Mouse (Mus musculus) regulatory T cell (primary cell): ENCODE results near the gene Fbxo47.

Experiments used
- in situ Hi-C: fragments of 300-600 bp; cut with MboI, MseI; formaldehyde crosslinking; loops from one replicate; pipeline ENCODE4 v1.15.1; 2025; ENCODE audit warnings: high pct_unique_total_duplicates

The Fbxo47 gene

DNA sequence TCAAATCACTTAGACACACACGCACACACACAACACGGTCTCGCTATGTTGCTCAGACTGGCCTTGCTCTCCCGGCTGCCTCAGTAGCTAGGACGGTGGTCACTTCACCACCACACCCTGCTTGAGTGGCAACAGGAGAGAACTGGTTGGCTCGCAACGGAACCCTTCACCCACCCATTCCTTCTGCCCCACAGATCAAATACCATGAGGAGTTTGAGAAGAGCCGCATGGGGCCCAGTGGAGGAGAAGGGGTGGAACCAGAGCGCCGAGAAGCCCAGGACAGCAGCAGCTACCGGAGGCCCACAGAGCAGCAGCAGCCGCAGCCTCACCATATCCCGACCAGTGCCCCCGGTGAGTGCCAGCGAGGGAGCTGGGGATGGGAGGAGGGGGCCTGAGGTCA is 50.6 kb downstream of the Fbxo47 start:
- in situ Hi-C loops = no loop called here

DNA sequence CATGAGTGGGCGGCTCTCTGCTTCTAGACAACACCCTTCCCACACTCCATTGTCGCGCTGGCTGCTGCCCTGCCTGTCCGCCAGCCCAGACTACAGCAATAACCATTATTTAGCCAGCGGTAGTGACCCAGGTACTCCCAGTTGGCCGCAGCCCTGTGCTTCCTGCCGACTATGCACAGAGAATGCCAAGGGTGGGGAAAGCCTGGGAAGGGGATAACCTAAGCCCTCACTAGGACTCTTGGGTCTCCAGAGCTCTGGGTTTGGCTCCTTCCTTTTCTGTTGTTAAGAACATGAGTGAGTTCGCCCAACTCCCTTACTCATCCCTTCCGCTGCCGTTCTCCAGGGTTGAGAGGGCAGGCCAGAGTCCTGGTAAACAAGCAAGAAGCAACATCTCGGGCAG is 52.0 kb downstream of the Fbxo47 start:
- in situ Hi-C loops = no loop called here

DNA sequence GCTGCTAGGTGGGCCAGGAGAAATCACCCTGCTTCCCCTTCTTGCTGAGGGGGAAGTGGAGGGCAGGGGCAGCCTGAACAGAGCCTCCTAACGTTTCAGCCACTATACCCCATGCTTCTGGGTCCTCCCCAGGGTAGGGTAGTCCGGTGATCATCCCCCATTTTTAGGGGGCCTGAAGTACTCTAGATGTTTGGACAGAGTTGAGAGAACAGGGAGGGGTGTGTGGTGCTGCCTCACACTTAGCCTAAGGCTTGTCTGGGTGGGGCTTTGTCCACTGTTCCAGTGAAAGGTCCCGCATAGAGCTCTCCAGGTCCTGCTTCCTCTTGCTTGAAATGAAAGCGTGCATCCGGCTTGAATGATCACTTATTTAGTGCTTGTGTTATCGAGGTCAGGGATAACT is 53.5 kb downstream of the Fbxo47 start:
- in situ Hi-C loops = no loop called here

DNA sequence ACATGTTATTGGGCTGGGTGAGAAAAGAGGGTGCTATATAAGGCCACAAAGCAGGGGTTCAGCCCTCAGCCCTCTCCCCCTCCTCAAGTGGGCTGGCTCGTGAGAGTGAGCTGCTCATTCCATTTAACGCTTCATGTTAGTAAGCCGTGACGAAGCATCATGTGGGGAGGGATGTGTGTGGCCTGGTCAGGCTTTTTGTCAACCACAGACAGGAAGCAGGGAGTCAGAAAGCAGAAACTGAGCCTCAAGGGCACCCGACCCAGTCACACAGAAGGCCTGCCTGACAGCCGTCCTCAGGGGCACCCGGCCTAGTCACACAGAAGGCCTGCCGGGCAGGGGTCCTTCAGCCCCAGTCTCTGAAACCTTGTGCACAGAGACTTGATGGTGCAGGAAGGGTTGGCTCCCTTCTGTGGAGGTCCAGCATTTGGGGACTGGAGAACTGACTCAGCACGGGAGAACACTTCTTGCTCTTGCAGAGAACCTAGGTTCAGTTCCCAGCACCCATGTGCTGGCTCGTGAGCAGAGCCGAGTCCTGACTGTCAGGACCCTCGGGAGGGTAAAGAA is 54.0 kb downstream of the Fbxo47 start:
- in situ Hi-C loops = no loop called here

DNA sequence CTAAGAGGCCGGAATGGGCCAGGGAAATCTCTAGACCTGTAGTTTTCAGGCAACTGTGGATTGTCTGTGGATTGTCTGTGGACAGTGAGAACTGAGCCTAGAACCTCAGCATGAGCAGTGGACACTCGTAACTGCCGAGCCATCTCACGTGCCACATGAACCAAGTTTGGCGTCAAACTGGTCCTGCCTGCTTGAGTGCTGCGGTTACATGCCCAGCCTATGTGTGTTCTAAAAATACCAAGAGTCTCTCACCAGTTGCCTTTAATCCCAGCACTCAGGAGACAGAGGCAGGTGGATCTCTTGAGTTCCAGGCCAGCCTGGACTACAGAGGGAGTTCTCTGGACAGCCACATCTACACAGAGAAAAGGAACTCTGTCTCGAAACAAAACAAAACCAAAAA is 54.6 kb downstream of the Fbxo47 start:
- in situ Hi-C loops = no loop called here

DNA sequence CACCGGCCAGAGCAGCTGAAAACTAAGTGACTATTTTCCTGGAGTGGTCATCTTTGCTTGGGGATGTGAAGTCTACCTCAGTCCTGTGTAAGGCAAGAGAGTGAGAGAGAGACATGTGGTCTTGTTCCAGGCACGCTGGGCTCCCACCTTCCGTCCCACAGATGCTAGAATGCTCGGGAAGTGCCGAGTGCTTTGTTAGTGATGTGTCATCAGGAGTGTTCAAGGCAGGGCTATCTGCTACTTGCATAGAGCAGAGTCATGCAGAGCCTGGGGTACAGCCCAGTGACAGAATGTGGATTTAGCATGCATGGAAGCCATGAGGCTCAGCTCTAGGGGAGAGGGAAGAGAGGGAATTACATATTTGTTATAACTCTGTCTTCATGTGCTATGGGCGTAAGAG is 56.3 kb downstream of the Fbxo47 start:
- in situ Hi-C loops = no loop called here

DNA sequence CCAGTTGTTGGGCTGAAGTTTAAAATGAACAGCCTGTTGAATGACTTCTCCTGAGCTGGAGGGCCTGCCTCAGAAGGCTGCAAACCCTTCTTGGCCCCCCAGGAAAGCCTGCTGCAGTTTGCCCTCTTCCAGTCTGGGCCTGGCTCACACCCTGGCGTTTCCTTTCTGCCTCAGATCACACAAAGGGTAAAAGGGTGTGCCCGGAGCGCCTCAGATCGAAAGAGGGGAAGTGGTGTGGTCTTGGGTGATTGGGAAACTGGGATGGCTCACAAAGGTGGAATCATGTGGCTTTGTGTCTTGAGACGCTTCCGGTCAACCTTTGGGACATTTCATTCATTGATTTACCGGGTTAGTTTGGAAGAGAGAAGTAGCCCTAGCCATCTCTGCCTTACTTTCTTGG is 57.5 kb downstream of the Fbxo47 start:
- in situ Hi-C loops = no loop called here

DNA sequence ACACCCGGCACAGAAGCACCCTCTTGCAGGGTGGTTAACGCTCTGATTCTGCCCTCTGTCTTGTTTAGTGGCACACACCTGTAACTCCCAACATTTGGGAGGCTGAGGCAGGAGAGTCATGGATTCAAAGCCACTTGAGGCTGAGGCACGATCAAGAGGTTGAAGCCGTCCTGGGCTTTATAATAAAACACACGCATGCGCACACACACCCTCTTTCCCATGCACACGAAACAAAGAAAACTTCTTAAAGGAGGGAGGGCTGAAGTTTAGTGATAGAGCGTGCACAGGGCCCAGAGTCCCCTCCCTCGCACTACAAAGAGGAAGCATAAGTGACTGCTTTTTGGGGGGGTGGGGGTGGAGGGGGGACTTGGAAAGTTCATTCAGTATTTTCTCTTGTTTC is 58.0 kb downstream of the Fbxo47 start:
- in situ Hi-C loops = no loop called here

DNA sequence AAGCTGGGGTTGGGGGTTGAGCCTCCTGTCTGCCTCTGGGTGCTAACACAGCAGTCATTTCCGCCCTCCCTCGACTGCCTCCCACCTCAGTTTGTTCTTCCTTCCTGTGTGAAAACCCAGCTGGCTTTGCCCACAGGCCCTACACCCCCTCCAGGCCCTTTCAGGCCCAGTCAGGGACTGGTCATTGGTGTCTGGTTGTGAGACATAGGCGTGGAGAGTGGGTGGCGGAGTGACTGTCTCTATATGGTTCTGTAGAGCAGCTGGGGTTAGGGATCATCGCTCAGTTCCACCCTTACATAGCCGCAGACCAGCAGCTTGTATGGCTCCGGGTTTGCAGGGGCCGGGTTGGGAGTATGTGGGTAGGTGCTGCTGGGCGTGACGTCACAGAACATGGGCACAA is 58.7 kb downstream of the Fbxo47 start:
- in situ Hi-C loops = no loop called here

DNA sequence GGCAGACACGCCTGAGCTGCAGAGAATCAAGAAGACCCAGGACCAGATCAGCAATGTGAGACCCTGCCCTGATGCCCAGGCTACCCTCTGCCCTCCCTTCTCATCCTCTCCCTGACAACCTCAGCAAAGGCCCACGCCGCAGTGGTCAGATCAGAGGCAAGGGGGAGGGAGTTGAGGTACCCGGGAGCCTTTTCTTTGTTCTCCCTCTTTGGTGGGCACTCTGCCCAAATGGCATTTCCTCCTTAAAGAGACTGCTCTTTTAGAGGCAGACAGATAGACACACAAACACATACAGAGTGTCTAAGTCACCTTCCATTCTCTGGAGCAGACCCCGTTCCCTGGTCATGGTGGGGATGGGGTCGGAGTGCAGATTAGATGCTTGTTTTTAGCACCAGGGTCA is 59.1 kb downstream of the Fbxo47 start:
- in situ Hi-C loops = no loop called here

DNA sequence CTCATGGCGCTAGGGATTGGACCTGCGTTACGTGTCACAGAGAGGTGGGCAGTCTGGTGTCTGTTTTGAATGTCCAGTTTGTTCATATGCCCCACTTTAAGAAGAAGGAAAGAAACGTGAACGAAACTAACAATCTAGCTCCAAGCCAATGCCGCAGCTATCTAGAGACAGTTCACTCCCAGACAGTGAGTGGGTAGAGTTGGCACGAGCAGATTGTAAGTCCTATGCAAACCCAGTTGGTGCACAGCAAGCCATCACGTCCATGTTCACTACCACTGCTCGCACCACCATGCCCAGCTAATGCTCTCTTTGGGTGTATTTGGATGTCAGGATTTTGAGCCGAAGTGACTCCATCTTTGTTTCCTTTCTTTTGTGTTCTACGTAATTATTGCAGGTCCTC is 59.8 kb downstream of the Fbxo47 start:
- in situ Hi-C loops = no loop called here

DNA sequence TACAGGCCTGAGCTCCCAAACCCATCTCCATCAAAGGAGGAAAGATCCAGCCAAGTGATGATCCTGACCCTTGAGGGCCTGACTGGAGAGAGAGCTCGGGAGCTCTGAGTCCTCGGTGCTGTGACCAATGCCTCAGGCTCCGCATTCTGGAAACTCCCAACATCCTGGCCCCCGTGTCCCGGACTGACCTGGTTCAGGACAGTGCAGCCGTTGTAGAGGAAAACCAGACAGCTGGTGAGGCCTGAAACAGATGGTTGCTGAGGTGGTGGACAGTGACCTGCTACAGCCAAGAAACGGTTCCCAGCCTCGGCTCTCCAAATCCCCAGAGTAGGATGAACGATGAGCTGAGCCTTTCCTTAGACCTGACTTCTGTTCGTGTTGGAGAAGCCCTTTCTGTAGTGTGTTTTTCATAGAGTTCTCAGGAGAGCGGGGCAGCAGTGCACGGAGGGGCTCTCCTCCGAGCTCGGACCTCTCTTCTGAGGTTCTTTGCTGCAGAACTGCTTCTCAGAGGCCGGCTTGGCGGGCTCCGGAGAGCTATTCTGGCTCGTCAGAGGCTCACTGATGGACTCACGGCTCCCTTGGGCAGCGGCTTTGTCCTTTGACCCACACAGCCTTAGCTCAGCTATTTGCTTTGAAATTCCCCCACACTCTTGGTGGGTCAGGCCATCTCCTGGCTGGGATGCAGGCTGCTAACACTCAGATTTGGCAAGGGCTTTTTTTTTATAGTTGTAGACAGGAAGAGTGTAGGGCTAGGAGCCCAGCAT is 60.9 kb downstream of the Fbxo47 start:
- in situ Hi-C loops = no loop called here

DNA sequence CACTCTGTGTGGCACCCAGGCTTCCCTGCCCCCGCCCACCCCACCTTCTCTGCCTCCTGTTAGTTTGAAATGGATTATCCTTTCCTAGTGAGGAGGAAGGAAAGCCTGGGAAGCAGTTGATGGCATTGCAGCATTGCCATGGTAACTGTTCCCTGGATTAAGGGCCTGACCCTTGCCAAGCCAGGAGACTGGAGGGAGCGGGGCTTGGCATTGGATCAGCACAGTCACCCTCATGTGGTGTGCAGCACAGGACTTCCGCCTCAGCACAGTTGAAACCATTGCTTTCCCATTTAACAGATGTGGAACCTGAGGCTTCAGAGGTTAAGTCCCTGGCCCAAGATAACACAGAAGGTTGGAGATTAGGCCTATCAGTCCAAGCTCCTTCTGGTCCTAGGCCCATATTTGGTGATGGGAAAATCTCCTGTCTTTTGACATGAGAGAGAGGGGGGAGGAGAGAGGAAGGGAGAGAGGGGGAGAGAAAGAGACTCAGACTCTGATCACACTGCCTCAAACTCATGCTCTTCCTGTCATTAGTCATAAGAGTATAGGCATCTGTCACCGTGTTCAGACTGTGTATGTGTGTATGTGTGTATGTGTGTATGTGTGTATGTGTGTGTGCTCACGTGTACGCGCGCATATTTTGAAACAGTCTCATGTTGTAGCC is 62.4 kb downstream of the Fbxo47 start:
- in situ Hi-C loops = no loop called here

DNA sequence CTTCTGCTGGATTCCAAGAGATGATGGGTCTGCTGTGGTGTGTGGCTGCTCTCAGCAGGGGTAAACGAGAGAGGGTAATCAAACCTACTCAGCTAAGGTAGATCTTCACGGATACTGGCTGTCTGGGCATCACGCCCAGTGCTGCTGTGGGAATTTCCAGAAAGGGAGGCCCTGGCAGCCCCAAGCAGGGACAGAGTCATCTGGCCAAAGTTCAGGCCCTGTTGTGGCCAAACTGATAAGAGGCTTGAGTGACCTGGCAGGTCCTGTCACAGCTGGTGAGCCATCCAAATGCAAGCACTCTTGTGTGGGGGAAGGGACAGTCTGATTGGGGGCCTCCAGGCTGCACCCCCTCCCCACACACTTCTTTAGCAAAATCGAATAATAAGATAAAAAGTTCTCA is 63.1 kb downstream of the Fbxo47 start:
- in situ Hi-C loops = no loop called here

DNA sequence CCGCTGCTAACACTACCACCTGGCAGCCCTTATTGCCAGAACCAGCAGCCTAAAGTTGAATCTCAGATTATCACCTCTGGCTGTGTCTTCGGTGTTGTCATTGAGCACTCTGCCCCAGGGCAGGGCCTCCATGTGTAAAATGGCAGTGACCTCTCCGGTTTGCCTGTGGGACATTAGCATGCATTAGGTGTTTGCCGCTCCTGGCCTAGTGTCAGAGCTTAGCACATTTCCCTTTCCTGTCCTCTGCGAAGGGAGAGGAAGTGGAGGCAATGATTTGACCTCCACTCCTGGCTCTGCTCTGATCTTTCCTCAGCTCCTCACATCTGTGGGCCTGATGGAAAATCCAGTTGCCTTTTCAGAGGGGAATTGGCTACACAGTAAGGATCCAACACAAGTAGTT is 64.0 kb downstream of the Fbxo47 start:
- in situ Hi-C loops = no loop called here

DNA sequence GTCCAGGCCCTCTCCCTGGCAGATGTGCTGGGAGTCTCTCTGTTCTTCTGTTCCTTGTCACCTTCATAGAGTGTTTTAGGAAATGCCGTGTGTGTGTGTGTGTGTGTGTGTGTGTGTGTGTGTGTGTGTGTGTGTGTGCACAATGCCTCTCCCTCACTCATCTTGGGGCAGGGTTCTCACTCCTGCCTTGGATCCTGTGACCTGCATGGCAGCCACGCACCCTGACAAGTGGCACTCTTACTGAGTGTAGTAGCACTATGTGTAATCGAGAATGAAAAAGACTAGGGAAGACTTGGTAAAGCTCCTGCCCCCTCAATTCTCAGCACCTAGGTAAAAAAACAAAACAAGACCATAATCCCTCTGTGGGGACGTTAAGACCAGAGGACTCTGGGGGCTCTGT is 64.9 kb downstream of the Fbxo47 start:
- in situ Hi-C loops = no loop called here

DNA sequence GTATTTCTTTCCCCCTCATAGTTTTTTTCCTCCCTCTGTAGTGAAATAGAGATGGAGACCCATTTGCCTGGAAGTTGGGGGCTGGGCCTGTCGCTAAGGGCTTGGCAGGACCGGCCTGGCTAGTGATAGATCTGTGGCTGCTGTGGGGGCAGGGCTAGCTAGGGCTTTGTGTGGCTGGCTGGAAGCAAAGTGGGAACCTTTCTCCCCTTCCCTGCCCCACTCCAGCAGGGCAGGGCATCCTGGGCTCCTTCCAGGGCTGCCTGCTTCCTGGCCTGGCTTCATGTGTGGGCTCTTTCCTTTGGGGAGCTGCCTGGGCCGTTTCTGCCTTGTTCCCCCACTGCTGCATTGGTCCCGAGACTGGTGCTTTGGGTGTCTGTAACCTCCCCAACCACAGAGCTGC is 65.4 kb downstream of the Fbxo47 start:
- in situ Hi-C loops = no loop called here

DNA sequence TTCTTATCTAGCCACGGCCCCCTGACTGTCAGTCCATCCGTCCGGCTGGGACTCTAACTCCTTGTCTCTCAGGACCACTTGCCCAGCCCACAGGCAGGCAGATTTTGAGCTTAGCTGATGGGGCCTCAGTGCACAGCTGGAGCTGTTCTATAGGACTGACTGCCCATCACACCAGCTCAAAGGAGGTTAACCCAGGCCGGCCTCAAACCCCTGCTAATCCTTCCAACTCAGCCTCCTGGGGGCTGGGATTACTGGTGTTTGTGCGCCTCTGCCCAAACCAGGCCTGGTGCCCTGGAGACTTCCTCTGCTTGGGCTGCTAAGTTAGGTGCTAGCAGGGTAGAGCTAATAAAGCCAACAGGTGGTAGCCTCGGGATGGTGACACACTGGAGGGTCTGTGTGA is 66.0 kb downstream of the Fbxo47 start:
- in situ Hi-C loops = no loop called here

DNA sequence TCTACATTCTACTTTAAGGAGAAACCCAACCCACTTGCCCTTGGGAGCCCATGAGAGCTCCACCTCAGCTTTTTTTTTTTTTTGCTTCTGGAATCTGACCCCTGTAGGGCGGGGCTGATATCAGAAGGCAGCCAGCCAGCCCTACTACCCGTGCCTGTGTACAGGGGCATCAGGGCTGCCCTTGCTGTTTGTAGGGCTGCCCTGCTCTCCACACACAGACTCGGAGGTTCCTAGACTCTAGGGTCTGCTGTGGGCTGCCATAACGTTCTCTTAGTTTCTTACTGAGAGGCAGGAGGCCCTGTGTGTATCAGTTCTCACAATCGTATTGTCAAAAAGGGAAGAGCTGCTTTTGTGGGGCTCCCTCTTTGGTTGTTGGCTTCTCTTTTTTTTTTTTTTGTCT is 66.6 kb downstream of the Fbxo47 start:
- in situ Hi-C loops = no loop called here

DNA sequence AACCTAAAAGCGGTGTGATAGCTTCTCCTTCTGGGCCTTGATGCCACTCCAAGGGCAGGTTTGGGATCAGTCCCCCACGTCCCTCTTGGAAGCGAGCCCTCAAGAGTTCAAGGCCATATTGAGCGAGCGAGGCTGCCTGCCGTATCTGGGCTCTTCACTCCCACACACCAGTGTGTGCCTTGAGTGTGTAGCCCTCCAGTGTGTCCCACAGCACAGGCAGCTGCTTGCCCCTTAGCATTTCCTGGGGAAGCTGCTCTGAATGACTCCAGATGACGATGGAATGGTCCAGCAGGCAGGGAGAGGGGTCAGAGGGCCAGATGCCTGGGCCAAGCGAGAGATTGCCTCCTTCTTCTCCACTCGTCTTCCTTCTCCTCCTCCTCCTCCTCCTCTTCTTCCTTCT is 67.0 kb downstream of the Fbxo47 start:
- in situ Hi-C loops = no loop called here

DNA sequence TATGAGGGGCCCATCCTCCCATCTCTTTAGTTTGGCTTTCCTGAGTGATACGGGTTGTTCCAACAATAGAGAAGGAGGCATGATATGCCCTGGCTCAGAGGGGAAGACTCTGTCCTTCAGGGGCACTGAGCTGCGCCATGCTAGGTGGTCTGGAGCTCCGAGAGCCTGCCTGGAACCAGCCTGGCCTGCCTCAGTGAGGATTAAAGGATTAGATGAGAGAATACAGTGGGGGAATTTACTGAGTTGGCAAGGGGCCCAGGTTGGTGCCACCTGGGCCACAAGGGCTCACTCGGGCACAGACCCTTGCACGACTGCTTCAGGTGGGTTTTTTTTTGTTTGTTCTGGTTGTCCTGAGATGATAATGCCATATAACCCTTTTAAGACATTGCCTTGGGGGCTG is 67.8 kb downstream of the Fbxo47 start:
- in situ Hi-C loops = no loop called here

DNA sequence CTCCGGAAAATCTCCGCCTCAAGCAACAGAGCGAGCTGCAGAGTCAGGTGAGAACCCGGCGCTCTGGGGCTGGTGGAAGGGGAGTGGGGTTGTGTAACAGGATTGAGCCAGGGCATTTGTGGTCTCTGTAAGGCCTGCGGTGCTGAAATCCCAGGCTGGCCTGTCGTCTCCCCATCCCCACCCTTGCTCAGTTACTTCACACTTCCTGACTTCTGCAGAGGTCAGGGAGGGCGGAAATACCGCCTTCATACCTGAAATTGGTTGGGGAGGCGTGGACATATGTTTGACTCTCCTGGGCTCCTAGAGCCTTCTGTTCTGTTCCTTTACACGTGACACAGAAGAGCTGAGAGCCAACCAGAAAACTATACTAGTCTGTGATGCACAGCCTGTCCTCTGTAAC is 68.2 kb downstream of the Fbxo47 start:
- in situ Hi-C loops = no loop called here

DNA sequence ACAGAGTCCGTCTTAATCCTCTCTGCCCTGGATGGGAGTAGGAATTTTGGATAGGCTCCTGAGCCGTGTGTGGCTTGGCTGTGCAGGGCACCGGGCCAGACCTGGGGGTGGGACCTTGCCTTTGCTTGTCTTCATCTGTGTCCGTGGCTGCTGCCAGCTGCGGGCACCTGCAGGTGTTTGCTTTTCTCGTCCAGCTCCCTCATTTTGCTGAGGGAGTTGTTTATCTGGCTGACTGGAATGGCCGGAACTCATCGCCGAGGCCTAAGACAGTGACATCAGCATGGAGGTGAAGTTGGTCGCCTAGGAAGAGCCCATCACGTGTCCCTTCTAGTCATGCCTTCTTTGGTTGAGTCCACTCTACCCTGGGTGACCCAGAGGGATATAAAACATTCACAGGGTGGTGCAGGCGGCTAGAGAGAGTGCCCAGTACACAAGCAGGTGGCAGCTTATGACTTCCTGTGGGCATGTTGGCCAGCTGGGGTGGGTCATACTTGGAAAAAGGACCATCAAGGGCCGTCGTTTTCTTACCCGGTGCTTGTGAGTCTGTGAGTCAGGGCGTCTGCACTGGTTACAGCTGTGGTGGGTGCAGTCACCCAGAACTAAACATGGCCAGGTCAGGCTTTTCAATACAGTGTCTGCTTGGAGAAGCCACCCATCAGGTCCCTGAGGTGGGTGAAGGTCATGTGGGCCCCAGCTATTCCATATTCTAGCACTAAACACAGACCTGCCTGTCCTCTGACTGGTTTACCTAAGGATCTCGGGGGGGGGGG is 70.0 kb downstream of the Fbxo47 start:
- in situ Hi-C loops = no loop called here
